Mouse (Mus musculus) limb, embryonic 15.5 days (tissue): ENCODE results near the gene Fcgrt. TPM values are rescaled to one million over a fixed set of nuclear protein-coding genes. Genes with fewer than 3 reads are reported as not detected.
A peak's percentile ranks its signal among the peaks of the same experiment; 100 is the strongest.

ENCODE experiments used
- ATAC-seq: fragments of 200-750 bp; cut with Nextera tagmentation; 2 replicates; pipeline ENCODE4 v1.8.0; 2017; ENCODE audit warnings: low read depth, moderate TSS enrichment; ENCODE audit not compliant: insufficient number of reproducible peaks, low FRiP score, low TSS enrichment
- H3K27ac ChIP-seq: fragments of 300-500 bp; sonication (generic); 2 replicates; pipeline ENCODE4 v1.5.1; 2015; ENCODE audit warnings: moderate library complexity, mild to moderate bottlenecking, inconsistent platforms
- H3K27me3 ChIP-seq: fragments of 300-500 bp; sonication (generic); 2 replicates; pipeline ENCODE4 v1.6.1; 2015; ENCODE audit warnings: inconsistent platforms
- H3K36me3 ChIP-seq: fragments of 300-500 bp; sonication (generic); 2 replicates; pipeline ENCODE4 v1.6.1; 2015; ENCODE audit warnings: inconsistent platforms
- H3K4me1 ChIP-seq: fragments of 300-500 bp; sonication (generic); 2 replicates; pipeline ENCODE4 v1.6.1; 2015; ENCODE audit warnings: inconsistent platforms
- H3K4me2 ChIP-seq: fragments of 300-500 bp; sonication (generic); 2 replicates; pipeline ENCODE4 v1.6.1; 2015; ENCODE audit warnings: mild to moderate bottlenecking, inconsistent platforms
- H3K4me3 ChIP-seq: fragments of 300-500 bp; sonication (generic); 2 replicates; pipeline ENCODE4 v1.5.1; 2015; ENCODE audit warnings: mild to moderate bottlenecking, inconsistent platforms
- H3K9ac ChIP-seq: fragments of 300-500 bp; sonication (generic); 2 replicates; pipeline ENCODE4 v1.6.1; 2015; ENCODE audit warnings: inconsistent platforms
- H3K9me3 ChIP-seq: fragments of 300-500 bp; sonication (generic); 2 replicates; pipeline ENCODE4 v1.6.1; 2016; ENCODE audit warnings: inconsistent platforms
- WGBS: fragments of 180-500 bp; shearing (Covaris S2); methylation state at CpG from one replicate; pipeline ENCODE4 v1.1.7; 2015; 5-methylcytosine and 5-hydroxymethylcytosine counted together
- polyA plus RNA-seq: library from polyadenylated mRNA; unstranded; fragments of >200 nt; fragmentation: Nextera tagmentation; extraction: Ambion mirVana; gene quantifications from 2 replicates; pipeline ENCODE4 v1.2.1, GENCODE M21; 2015

The Fcgrt gene
- polyA plus RNA-seq, 1 experiment from 2014 or later, result 99.7 TPM

GRCm38 (mm10) chr7:45076501-45076900 lies 27.1 kb downstream of the Fcgrt start:
- 86% methylated on average over 30 of the region's 30 CpGs for WGBS
- peaks cover 11% of the 10 kb centered on the region for H3K4me1 ChIP-seq
- H3K4me2 ChIP-seq, result no peak overlapping the region
- H3K27ac ChIP-seq, result no peak overlapping the region
- H3K9me3 ChIP-seq, result no peaks in the 10 kb centered on the region
- H3K36me3 ChIP-seq, result peaks cover 50% of the 10 kb centered on the region
- no peaks in the 10 kb centered on the region for H3K27me3 ChIP-seq
- H3K9ac ChIP-seq, result no peak overlapping the region
- no peak overlapping the region for H3K4me3 ChIP-seq
- no peak for ATAC-seq

GRCm38 (mm10) chr7:45075405-45075804 lies 28.2 kb downstream of the Fcgrt start:
- Histone ChIP-seq H3K4me2 (no peak overlapping the region), H3K27me3 (no peaks in the 10 kb centered on the region), H3K4me1 (peaks cover 3% of the 10 kb centered on the region; the same call in 1 of the 2 replicates), H3K9ac (no peak overlapping the region), H3K36me3 (peaks cover 47% of the 10 kb centered on the region), H3K9me3 (no peaks in the 10 kb centered on the region), H3K27ac (no peak overlapping the region), H3K4me3 (no peak overlapping the region)
- WGBS, result 78% methylated on average over 4 of the region's 4 CpGs
- no peak for ATAC-seq

GRCm38 (mm10) chr7:45073949-45074348 lies 29.7 kb downstream of the Fcgrt start:
- Histone ChIP-seq H3K27ac (no peak overlapping the region), H3K4me3 (no peak overlapping the region), H3K9me3 (no peaks in the 10 kb centered on the region), H3K27me3 (no peaks in the 10 kb centered on the region), H3K36me3 (peaks cover 47% of the 10 kb centered on the region), H3K4me1 (no peaks in the 10 kb centered on the region), H3K4me2 (no peak overlapping the region), H3K9ac (no peak overlapping the region)
- WGBS, result 86% methylated on average over 12 of the region's 12 CpGs
- ATAC-seq, result no peak

- Histone ChIP-seq H3K4me2 (no peak overlapping the region), H3K4me3 (no peak overlapping the region), H3K9me3 (no peaks in the 10 kb centered on the region), H3K4me1 (no peaks in the 10 kb centered on the region), H3K27ac (no peak overlapping the region), H3K9ac (no peak overlapping the region), H3K27me3 (no peaks in the 10 kb centered on the region), H3K36me3 (peaks cover 47% of the 10 kb centered on the region)
- ATAC-seq, result no peak
- 84% methylated on average over 7 of the region's 7 CpGs for WGBS
Observed at GRCm38 (mm10) chr7:45073171-45073707, 30.4 kb downstream of the Fcgrt start.

GRCm38 (mm10) chr7:45072230-45072629 lies 31.4 kb downstream of the Fcgrt start:
- 79% methylated on average over 2 of the region's 2 CpGs for WGBS
- Histone ChIP-seq H3K27me3 (no peaks in the 10 kb centered on the region), H3K4me3 (no peak overlapping the region), H3K9me3 (no peaks in the 10 kb centered on the region), H3K4me2 (no peak overlapping the region), H3K36me3 (peaks cover 40% of the 10 kb centered on the region), H3K4me1 (no peaks in the 10 kb centered on the region), H3K9ac (no peak overlapping the region), H3K27ac (no peak overlapping the region)
- no peak for ATAC-seq

- no peaks in the 10 kb centered on the region for H3K4me1 ChIP-seq
- peaks cover 14% of the 10 kb centered on the region for H3K36me3 ChIP-seq
- ATAC-seq, result no peak
- H3K27me3 ChIP-seq, result no peaks in the 10 kb centered on the region
- WGBS, result 88% methylated on average over 2 of the region's 2 CpGs
- H3K4me3 ChIP-seq, result no peak overlapping the region
- no peak overlapping the region for H3K9ac ChIP-seq
- H3K4me2 ChIP-seq, result no peak overlapping the region
- no peak overlapping the region for H3K27ac ChIP-seq
- no peaks in the 10 kb centered on the region for H3K9me3 ChIP-seq
Observed at GRCm38 (mm10) chr7:45069671-45070070, 34.0 kb downstream of the Fcgrt start.

- H3K27me3 ChIP-seq, result no peaks in the 10 kb centered on the region
Observed at GRCm38 (mm10) chr7:45068000-45068318, 35.7 kb downstream of the Fcgrt start.

GRCm38 (mm10) chr7:45067190-45067999 lies 36.3 kb downstream of the Fcgrt start:
- Histone ChIP-seq H3K4me1 (peaks cover 6% of the 10 kb centered on the region), H3K36me3 (no peaks in the 10 kb centered on the region), H3K27me3 (no peaks in the 10 kb centered on the region), H3K4me3 (no peak overlapping the region), H3K4me2 (no peak overlapping the region), H3K9ac (no peak overlapping the region), H3K9me3 (no peaks in the 10 kb centered on the region), H3K27ac (no peak overlapping the region)
- 82% methylated on average over 4 of the region's 4 CpGs for WGBS
- no peak for ATAC-seq

More at GRCm38 (mm10) chr7:45068000-45068318, 35.7 kb downstream of the Fcgrt start:
- Histone ChIP-seq H3K4me1 (peaks cover 6% of the 10 kb centered on the region), H3K9me3 (no peaks in the 10 kb centered on the region), H3K27ac (no peak overlapping the region), H3K4me3 (no peak overlapping the region), H3K4me2 (no peak overlapping the region), H3K36me3 (no peaks in the 10 kb centered on the region), H3K9ac (no peak overlapping the region)
- no peak for ATAC-seq
- WGBS, result 26% methylated on average over 5 of the region's 5 CpGs

GRCm38 (mm10) chr7:45062239-45062835 lies 41.3 kb downstream of the Fcgrt start, which contains the start of the genes Nosip and Prrg2:
Gene Nosip, plus strand, starts transcription at chr7:45062429.
Gene Prrg2, minus strand, starts transcription at chr7:45062677.
- peak; percentile 86 for ATAC-seq
- peaks cover 13% of the 10 kb centered on the region; the same call in 1 of the 2 replicates for H3K36me3 ChIP-seq
- H3K9ac ChIP-seq, result peak within 1 kb of the TSS; percentile 44
- no peaks in the 10 kb centered on the region for H3K27me3 ChIP-seq
- peaks cover 21% of the 10 kb centered on the region for H3K4me1 ChIP-seq
- peak within 1 kb of the TSS; percentile 72 for H3K4me3 ChIP-seq
- H3K9me3 ChIP-seq, result no peaks in the 10 kb centered on the region
- H3K4me2 ChIP-seq, result peak within 1 kb of the TSS; percentile 55
- WGBS, result under 1% methylated on average over 31 of the region's 31 CpGs
- peak within 1 kb of the TSS; percentile 96 for H3K27ac ChIP-seq

- Histone ChIP-seq H3K9ac (peak overlapping the region; percentile 27), H3K36me3 (peaks cover 13% of the 10 kb centered on the region; the same call in 1 of the 2 replicates), H3K27ac (peak overlapping the region; percentile 96), H3K27me3 (no peaks in the 10 kb centered on the region), H3K9me3 (no peaks in the 10 kb centered on the region), H3K4me1 (peaks cover 21% of the 10 kb centered on the region), H3K4me2 (peak overlapping the region; percentile 55), H3K4me3 (peak overlapping the region; percentile 72)
- ATAC-seq, result no peak
- 11% methylated on average over 11 of the region's 11 CpGs for WGBS
Observed at GRCm38 (mm10) chr7:45061532-45062075, 42.0 kb downstream of the Fcgrt start.

GRCm38 (mm10) chr7:45060632-45061122 lies 43.0 kb downstream of the Fcgrt start:
- Histone ChIP-seq H3K9ac (no peak overlapping the region), H3K4me3 (no peak overlapping the region), H3K4me2 (0 out of 2 replicates have a peak overlapping the region, but pooled peaks have one; percentile 55), H3K9me3 (no peaks in the 10 kb centered on the region), H3K36me3 (peaks cover 13% of the 10 kb centered on the region; the same call in 1 of the 2 replicates), H3K27ac (no peak overlapping the region), H3K4me1 (peaks cover 21% of the 10 kb centered on the region), H3K27me3 (no peaks in the 10 kb centered on the region)
- ATAC-seq, result no peak
- 90% methylated on average over 6 of the region's 6 CpGs for WGBS
